Mouse (Mus musculus): ENCODE measurements around the gene Lipe. TPM values are rescaled to one million over a fixed set of nuclear protein-coding genes. Genes with fewer than 3 reads are reported as not detected.
"Not testable (repeated sequence)": the region's sequence is repeated elsewhere in the genome, so short reads cannot be mapped to it uniquely, and the experiment has no call there.

Lipe gene
- 10 to 100 TPM; 18.2 to 18.4 TPM for total RNA-seq (2021)
- long read RNA-seq, experiment 1, partial matches to known transcripts, result 1 of 9 reads
- long read RNA-seq, experiment 1, other reads (novel, unspliced or antisense), result 3 of 9 reads
- long read RNA-seq, experiment 2, transcript Lipe-202 (10 exons, 2,661 nt), result major isoform, 5 of 10 reads
- long read RNA-seq, experiment 2, partial matches to known transcripts, result 0 of 10 reads
- long read RNA-seq, experiment 2, other reads (novel, unspliced or antisense), result 0 of 10 reads

- DNase-seq, result no peak
These were observed at the start of gene Lipe for GRCm38 (mm10) chr7:25398610-25399009. TSS of gene Lipe (minus strand) at chr7:25398710.

- no peak for DNase-seq
These were observed 42.3 kb upstream of the Lipe start for GRCm38 (mm10) chr7:25440816-25441153.

GRCm38 (mm10) chr7:25439978-25440815 is 41.7 kb upstream of the Lipe start:
- DNase-seq, result no peak

- no peak for DNase-seq
These were observed 40.8 kb upstream of the Lipe start for GRCm38 (mm10) chr7:25439124-25439822.

- DNase-seq, result no peak
These were observed 38.2 kb upstream of the Lipe start for GRCm38 (mm10) chr7:25436704-25437103.

- no peak for DNase-seq
These were observed 37.7 kb upstream of the Lipe start for GRCm38 (mm10) chr7:25436226-25436625.

- DNase-seq, result no peak
These were observed 37.0 kb upstream of the Lipe start for GRCm38 (mm10) chr7:25435546-25435851.

GRCm38 (mm10) chr7:25434654-25435545 is 36.4 kb upstream of the Lipe start:
- DNase-seq, result no peak

GRCm38 (mm10) chr7:25433781-25434560 is 35.5 kb upstream of the Lipe start:
- no peak for DNase-seq

- no peak for DNase-seq
These were observed 34.6 kb upstream of the Lipe start for GRCm38 (mm10) chr7:25433007-25433541.

- DNase-seq, result no peak
These were observed 33.9 kb upstream of the Lipe start for GRCm38 (mm10) chr7:25432381-25432780.

- DNase-seq, result no peak
These were observed 31.6 kb upstream of the Lipe start for GRCm38 (mm10) chr7:25429886-25430784.

GRCm38 (mm10) chr7:25428321-25428720 is 29.8 kb upstream of the Lipe start:
- no peak for DNase-seq

GRCm38 (mm10) chr7:25427144-25427543 is 28.6 kb upstream of the Lipe start:
- DNase-seq, result no peak

- not testable (repeated sequence) for DNase-seq
These were observed 27.9 kb upstream of the Lipe start for GRCm38 (mm10) chr7:25426380-25426779.

GRCm38 (mm10) chr7:25424429-25424828 is 25.9 kb upstream of the Lipe start:
- peak; percentile 83 for DNase-seq

GRCm38 (mm10) chr7:25422286-25422841 is 23.9 kb upstream of the Lipe start:
- DNase-seq, result no peak

GRCm38 (mm10) chr7:25419943-25420342 is 21.4 kb upstream of the Lipe start:
- no peak for DNase-seq

GRCm38 (mm10) chr7:25419536-25419935 is 21.0 kb upstream of the Lipe start:
- DNase-seq, result no peak

- no peak for DNase-seq
These were observed 19.1 kb upstream of the Lipe start for GRCm38 (mm10) chr7:25417597-25417996.

All from gastrocnemius, postnatal 10 days (tissue).